Mouse (Mus musculus) NIH3T3 (cell line): ENCODE results near the gene Plekhb2.

Experiments
- DNase-seq: peaks from one replicate; pipeline ENCODE4 v3.0.0-alpha.2; 2012; ENCODE audit warnings: low read depth

The Plekhb2 gene

GRCm38 (mm10) chr1:34849745-34850342 lies at the start of gene Plekhb2:
Plekhb2 (plus strand) TSS chr1:34849976.
- DNase-seq, result peak; percentile 93

GRCm38 (mm10) chr1:34801616-34802289 lies 48.0 kb upstream of the Plekhb2 start:
- peak; percentile 84 for DNase-seq

GRCm38 (mm10) chr1:34802290-34802642 lies 47.5 kb upstream of the Plekhb2 start:
- peak; percentile 36 for DNase-seq

GRCm38 (mm10) chr1:34804863-34805262 lies 44.9 kb upstream of the Plekhb2 start:
- no peak for DNase-seq

GRCm38 (mm10) chr1:34805931-34806520 lies 43.8 kb upstream of the Plekhb2 start:
- no peak for DNase-seq

GRCm38 (mm10) chr1:34808445-34808844 lies 41.3 kb upstream of the Plekhb2 start:
- no peak for DNase-seq

- DNase-seq, result no peak
Observed at GRCm38 (mm10) chr1:34810293-34810692, 39.5 kb upstream of the Plekhb2 start.

- no peak for DNase-seq
Observed at GRCm38 (mm10) chr1:34811035-34811434, 38.7 kb upstream of the Plekhb2 start.

- no peak for DNase-seq
Observed at GRCm38 (mm10) chr1:34811581-34811980, 38.2 kb upstream of the Plekhb2 start.

GRCm38 (mm10) chr1:34812407-34813247 lies 37.1 kb upstream of the Plekhb2 start:
- no peak for DNase-seq

- DNase-seq, result no peak
Observed at GRCm38 (mm10) chr1:34815843-34816242, 33.9 kb upstream of the Plekhb2 start.

- no peak for DNase-seq
Observed at GRCm38 (mm10) chr1:34819225-34819910, 30.4 kb upstream of the Plekhb2 start.

- DNase-seq, result no peak
Observed at GRCm38 (mm10) chr1:34821411-34821810, 28.4 kb upstream of the Plekhb2 start.

- DNase-seq, result no peak
Observed at GRCm38 (mm10) chr1:34822003-34822402, 27.8 kb upstream of the Plekhb2 start.

- no peak for DNase-seq
Observed at GRCm38 (mm10) chr1:34822746-34823145, 27.0 kb upstream of the Plekhb2 start.

- DNase-seq, result no peak
Observed at GRCm38 (mm10) chr1:34823353-34823752, 26.4 kb upstream of the Plekhb2 start.

- DNase-seq, result no peak
Observed at GRCm38 (mm10) chr1:34824208-34824607, 25.6 kb upstream of the Plekhb2 start.

- DNase-seq, result no peak
Observed at GRCm38 (mm10) chr1:34825909-34826308, 23.9 kb upstream of the Plekhb2 start.

GRCm38 (mm10) chr1:34827900-34828299 lies 21.9 kb upstream of the Plekhb2 start:
- DNase-seq, result no peak

- no peak for DNase-seq
Observed at GRCm38 (mm10) chr1:34828528-34829294, 21.1 kb upstream of the Plekhb2 start.

GRCm38 (mm10) chr1:34830934-34831333 lies 18.8 kb upstream of the Plekhb2 start:
- no peak for DNase-seq
